Mouse (Mus musculus): ENCODE data around the gene Tent5c.
A peak's percentile ranks its signal among the peaks of the same experiment; 100 is the strongest.
"Not testable (repeated sequence)": the region's sequence is repeated elsewhere in the genome, so short reads cannot be mapped to it uniquely, and the experiment has no call there.

The Tent5c gene

DNA sequence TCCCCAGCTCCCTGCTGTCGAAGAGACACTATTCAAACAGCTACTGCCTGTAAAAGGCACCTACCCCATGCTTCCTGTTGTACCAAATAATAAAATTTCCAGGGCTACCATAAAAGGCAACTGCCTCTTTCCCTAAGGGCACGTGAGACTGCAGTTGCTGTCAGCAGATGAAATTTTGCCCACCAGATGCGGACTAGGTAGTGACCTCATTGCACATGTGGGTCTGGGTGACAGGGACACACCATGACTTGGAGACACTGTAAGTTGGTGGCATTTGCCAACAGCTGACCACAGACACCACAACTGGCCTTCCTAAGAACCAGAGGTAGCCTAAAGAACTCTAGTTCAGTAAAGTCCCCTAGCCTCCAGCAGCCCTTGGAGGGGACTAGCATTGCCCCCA is 50.0 kb downstream of the Tent5c start:
- no peak for DNase-seq (ENCODE audit: low spot score)

DNA sequence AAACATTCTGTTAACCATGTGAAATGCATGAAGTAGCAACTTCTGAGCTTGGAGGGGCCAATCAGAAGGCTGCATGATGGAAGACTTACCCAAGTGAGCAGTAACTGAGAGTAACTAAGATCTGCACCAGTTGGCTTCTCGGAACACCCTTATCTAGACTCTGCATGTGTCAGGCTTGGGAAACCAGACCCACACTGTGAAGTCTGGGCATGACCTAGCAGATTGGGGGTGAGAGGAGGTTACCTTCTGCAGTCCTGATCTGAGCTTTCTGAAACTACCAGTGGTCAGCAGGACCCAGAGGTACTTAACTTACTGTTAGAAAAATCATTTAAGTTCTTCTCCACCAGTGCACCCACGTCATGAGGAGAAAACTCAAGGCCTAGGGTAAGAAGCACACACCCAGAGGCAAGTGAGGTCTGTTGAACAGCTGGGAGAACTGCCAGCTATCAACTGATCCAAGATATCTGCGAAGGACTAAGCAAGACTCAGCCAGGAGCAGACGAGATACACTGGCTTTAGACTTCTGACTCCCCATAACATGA is 50.6 kb downstream of the Tent5c start:
- DNase-seq (ENCODE audit: low spot score), result peak; percentile 69

DNA sequence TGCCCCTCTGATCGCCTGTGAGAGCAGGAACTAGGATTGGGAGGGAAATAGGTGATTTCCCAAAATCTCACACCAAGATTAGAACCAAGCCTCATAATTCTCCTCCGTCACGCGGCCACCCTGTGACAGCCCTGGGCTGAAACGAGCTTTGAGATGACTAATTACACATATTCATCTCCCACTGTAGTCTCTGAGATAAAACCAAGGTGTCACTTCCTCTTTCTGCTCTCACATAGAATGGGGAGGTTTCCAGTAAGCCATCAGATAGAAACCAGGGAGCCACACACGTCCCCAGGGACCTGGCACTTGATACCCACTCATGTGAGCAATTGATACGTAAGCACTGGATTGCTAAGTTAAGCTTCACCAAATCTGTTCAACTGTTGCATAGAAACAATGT is 52.4 kb downstream of the Tent5c start:
- DNase-seq (ENCODE audit: low spot score), result no peak

DNA sequence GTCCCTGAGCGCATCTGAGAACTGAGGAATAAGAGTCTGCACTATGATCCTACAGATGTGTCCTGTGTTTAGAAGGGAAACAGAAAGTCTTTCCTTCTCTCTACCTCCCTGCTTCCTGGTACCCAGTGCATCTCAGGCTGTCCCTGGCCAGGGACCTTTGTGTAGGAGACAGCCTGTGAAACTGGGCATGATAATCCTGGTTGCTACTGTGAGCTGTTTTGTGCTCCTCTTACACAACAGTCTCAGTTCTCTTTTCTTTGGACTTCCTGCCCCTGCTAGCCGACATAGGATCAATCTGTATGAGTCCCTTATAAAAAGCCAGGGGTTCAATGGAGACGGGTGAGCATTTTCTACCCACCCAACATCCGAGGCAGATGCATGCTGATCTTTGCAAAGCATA is 57.4 kb downstream of the Tent5c start:
- DNase-seq (ENCODE audit: low spot score), result no peak

DNA sequence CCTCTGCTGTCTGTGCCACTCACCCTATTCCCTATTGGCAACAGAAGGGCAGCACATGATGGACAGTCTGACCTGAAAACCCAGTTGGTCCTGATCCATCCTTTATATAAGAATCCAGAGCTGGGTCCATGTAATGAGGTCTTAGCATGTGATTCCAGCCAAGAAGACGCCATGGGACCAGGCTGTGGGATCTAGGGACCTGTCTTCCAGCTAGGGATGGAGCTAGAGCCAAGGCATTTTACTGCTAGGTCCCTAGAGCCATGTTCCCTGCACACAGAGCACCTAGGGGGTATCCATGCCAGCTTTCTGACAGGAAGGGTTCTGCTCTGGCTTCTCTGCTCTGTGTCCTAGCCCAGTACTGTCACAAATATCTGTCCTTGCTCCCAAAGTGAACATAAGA is 58.4 kb downstream of the Tent5c start:
- DNase-seq (ENCODE audit: low spot score), result no peak

DNA sequence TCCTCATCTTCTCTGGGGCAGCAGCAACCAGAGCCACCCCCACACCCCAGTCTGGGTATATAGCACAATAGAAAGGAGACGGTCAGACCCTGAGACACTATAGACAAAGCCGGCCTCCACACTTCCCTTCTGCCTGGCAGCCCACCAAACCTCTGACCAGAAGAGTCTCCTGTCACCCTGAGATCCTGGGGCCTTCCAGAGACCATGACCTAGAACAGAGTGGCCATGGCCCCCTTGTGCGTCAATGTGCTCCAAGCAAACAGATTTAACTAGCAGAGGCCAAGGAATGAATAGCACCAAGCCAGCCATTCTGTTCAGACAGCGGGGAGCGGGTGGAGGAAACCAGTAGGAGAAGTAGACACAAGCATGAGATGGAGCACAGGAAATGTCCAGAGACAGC is 59.0 kb downstream of the Tent5c start:
- DNase-seq (ENCODE audit: low spot score), result peak; percentile 28

DNA sequence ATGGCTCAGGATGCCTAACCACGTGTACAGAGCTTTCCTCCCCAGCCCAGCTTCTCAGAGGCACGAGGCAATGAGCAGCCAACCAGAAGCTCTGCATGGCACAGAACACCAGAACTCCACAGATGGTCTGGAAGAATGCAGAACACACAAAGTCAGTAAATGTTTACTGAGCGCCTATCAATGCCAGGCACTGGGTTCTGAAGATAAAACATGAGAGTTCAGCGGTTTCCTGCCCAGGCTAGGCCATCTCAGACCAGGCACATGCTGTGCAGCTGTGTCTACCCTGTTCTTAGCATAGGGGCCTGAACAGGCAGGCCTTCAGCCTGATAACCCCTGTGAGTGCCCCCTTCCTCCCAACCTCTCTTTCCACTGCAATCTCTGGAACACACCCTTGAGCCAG is 59.5 kb downstream of the Tent5c start:
- DNase-seq (ENCODE audit: low spot score), result peak; percentile 10

DNA sequence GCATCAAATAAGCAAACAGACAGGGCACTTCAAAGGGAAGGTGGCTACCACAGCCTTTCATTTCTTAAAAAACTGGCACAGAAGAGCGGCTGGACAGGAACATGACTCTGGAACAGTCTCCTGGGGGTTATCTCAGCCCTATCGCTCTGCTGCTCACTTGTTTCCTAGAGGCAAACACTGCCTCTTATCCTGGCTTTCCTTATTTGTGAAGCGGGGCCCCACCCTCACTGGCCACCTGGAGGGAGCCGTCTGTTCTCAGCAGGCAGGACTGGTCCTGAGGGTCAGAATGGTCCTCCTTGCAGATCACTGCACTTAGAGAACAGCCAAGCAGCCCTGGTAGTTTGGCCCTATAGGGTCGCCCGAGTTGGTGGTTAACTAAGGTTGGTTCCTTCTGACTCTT is 61.6 kb downstream of the Tent5c start:
- no peak for DNase-seq (ENCODE audit: low spot score)

DNA sequence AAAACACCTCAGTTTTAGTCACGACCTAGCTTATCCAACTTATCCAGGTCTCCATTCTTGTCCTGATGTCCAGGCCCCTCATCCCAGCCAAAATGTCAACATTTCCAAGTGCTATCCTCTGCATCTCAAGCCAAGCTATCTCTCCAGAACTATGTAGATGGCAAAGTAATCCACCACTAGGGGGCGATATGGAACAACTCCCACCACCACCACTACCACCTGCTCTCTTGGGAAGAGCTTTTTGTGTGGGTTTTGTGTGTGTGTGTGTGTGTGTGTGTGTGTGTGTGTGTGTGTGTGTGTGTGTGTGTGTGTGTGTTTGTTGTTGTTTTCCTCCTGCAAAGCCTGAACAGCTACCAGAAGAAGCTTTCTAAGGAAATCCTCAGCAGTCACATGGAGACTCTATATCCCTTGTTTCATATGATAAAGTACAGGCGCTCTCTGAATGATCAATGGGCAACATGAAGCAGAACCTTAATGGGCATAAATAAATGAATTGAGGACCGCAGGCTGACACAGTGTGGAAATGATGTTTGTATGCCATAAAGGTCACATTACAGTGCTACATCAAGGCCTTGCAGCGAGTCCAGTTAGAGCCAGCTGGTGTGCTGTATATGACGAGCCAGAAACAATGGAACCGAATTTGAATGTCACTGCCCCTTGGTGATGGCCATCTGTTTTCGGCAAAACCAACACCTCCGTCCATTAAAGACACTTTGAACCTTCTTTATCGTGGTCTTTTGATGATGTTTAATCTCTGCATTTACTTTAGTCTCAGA is 66.5 kb downstream of the Tent5c start:
- no peak for DNase-seq (ENCODE audit: low spot score)

DNA sequence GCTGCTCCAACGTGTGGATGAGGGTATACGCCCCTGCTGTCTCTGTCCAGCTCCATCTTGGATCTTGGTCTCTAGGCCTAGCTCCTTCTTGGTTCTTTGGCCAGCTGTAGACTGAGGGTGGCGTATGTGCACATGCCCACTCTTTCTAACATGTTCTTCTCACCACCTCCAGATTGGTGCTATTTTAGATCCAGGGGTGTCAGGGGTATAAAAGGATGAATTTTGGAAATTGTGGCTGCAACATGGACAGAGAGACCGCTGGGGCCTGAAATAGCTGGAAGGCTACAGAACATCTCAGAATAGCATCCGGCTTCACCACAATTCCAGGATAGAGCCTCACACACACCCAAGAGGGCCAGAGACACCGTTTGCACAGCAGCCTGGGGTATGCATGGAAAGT is 67.8 kb downstream of the Tent5c start:
- DNase-seq (ENCODE audit: low spot score), result no peak

DNA sequence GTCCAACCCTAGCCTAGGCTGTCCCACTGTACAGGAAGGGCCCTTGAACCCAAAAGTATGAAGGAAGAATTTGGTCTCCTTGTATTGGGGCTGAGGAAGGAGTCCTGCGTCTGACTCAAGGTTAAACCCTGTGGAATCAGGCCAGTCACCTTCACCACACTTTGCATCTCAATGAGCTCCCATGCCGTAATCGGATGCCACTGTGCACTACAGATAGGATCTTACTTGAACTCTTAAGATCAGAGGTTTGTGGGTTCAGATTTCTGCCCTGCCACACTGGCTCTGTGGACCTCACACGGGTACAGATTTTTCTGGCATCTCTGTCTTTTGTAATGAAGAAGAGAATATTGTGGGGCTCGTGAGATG is 68.5 kb downstream of the Tent5c start:
- DNase-seq (ENCODE audit: low spot score), result no peak

DNA sequence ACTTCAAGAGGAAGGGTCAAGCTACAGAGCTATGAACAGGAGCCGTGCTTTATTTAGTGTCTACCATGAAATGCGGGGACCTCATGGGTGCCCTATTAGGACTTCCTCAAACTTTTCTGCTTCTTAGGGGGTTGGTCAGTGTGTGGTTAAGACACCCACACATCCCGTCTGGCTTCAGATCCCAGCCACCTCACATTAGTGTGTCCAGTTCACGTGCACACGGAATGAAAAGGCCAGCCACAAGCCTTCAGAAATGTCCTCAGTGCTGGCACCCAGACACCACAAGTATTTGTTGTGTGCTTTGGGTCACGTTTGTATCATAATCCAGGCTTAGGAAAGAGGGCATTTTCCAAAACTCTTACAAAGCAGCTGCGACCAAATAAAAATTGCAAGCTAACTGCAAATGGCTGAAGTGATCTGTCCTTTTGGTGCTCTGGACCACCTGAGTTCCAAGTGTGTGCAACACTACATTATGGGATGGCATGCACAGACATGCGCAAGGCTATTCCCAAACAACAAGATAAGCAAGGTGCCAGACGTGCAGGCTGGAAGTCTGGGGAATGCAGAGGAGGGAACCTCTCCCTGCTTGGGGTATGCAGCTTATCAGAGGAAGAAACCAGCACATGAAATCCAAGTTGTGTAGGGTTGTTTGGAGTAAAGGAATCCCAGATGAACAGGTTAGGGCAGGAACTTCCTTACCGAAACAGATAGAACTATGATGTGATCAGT is 69.0 kb downstream of the Tent5c start:
- DNase-seq (ENCODE audit: low spot score), result peak; percentile 52

DNA sequence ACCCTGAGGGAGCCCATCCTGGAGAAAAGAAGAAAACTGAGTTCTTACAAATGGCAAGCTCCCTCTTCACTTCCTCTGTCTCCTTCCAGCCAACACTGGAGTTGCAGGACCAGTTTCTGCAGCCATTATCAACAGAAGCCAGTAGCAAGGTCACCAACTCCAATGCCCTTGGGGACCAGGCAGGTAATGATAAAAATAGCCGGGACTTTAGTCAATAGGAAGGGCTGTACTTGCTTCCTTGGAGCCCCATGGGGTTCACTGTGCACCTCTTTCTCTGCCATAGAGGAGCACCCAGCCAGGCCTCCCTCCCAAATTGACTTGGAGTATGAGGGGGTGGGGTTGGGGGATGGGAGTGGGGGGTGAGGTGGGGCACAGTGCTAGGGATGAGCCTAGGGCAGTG is 70.7 kb downstream of the Tent5c start:
- DNase-seq (ENCODE audit: low spot score), result no peak

DNA sequence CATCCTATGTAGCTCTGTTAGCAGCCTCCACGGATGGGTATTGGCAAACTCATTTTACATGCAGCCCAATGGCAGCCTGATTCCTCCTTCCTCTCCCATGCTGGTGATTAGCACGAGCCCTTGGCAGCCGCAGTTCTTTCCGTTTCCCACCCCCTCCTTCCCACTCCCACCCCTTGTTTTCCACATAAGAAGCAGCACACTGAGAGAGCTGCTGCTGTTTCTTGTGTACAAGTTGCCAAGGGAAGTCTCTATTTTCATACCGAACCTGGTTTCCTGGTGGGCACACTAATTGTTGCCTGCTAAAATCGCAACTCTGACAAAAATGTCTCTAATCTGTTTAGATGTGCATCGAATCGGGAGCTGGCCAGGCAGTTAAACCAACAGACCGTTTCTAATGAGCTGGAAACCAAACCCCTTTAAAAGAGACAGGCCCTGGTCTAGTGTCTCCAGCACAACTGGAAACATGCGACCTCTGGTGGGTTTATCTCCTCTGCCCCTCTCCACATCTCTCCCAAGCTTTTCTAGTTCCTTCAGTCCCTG is 71.3 kb downstream of the Tent5c start:
- DNase-seq (ENCODE audit: low spot score), result no peak

DNA sequence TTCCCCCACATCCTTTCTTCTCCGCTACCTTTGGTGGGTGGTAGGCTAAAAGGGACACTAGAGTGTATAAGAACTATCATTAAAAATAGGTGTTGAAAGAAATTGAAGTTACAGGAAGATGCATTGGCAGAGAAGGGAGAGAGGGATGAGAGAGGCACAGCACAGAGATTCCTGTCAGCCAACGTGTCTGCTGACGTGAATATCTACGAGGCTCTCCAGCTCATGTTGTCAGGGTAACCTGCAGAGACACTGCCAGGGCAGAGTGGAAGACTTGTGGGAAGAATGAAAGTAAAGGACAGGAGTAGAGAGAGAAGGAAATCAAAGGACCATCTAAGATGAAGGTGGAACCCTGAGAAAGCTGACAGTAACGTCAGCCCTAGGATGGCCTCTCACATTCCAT is 73.5 kb downstream of the Tent5c start:
- DNase-seq (ENCODE audit: low spot score), result no peak

DNA sequence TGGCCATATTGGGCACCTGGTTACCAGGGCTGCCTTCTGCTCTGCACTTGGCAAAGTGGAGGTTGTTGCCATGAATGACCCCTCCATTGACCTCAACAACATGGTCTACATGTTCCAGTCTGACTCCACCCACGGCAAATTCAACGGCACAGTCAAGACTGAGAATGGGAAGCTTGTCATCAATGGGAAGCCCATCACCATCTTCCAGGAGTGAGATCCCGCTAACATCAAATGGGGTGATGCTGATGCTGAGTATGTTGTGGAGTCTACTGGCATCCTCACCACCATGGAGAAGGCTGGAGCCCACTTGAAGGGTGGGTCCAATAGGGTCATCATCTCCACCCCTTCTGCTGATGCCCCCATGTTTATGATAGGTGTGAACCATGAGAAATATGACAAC is 75.5 kb downstream of the Tent5c start:
- DNase-seq (ENCODE audit: low spot score), result not testable (repeated sequence)

DNA sequence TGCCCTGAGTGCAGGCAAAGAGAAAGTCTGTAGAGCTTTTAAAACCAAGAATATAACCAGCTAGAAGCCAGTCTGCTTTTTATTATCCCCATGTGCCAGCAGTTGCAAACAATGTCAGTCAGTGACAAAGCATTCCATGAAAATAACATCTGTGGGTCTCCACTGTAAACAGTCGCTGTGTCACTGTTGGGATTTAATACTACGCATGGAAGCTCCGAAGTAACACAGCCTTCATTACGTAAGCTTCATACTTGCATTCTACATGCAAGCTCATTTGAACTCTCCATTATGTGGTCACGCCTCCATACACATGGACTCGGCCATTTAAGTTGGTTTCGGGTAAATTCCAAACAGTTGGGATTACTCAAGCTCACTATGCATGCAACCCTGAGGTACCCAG is 77.2 kb downstream of the Tent5c start:
- DNase-seq (ENCODE audit: low spot score), result no peak

DNA sequence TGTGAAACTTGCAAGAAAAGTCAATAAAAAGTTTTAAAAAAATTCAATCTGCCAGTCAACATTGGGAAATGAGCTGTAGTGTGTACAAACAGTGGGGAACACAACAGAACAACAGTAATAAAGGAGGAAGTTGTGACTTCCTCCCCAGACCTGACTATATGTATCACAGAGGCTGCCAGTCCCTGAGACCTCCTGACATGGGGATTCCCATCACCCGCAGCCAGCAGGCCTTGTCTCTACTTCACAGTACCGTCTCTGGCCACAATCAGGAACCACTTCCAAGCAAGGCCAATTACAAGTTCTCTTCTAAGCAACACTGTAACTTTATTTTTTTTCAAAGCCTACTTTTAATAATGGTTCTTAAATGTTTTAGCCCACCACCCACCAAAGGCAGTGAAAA is 79.8 kb downstream of the Tent5c start:
- DNase-seq (ENCODE audit: low spot score), result no peak

DNA sequence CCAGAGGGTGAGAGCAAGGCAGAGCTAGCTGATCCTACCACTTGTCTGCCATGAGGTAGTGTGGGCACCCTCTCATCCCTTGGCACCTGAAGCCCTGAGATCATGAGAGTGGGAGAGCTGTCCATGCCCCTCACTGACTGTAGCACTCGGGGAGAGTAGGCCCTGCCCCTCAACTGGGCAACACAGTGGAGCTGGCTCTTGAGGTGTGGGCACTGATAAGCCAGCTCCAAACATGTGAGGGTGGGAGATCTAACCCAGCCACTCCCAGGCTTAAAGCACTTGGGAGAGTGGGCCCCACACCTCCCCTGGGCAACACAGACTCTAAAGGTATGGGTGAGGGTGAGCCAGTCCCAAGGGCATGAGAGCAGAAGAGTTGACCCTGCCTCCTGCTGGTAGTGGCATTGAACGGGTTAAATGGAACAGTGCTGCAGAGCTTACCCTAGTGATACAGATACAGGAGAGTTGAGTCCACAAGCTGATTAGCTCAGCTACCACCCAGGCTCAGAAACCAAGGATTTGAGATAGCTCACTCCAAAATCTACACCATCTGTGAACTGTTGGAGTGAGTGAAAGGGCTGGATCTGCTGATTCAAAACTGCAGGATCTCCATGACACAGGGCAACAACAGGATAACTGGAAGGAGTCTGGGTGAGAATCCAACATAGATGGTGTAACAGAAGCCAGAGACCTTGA is 80.6 kb downstream of the Tent5c start:
- DNase-seq (ENCODE audit: low spot score), result no peak

DNA sequence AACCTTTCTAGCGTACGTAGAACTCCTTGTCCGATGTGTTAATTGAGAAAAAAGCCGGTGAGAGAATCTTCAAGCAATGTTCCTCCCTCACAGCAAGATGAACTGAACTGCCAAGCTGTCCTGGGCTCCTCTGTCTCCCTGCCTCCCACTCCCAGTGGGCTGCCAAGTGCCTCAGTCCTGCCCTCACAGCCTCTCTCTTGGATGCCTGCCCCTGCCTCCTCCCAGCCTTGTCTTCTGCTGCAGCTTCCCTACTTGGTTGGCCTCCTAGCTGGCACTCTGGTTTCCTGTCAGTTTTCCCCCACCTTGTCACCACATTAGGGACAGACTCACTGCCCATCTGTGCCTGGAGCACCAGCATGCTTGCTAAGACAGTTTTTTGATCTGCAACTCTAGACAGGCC is 86.5 kb downstream of the Tent5c start:
- peak; percentile 46 for DNase-seq (ENCODE audit: low spot score)

Measured in ovary, adult 18-20 months (tissue).